Mouse (Mus musculus): ENCODE measurements around the gene Trim14.
A peak's percentile ranks its signal among the peaks of the same experiment; 100 is the strongest.
"Not testable (repeated sequence)": the region's sequence is repeated elsewhere in the genome, so short reads cannot be mapped to it uniquely, and the experiment has no call there.

Gene Trim14

DNA sequence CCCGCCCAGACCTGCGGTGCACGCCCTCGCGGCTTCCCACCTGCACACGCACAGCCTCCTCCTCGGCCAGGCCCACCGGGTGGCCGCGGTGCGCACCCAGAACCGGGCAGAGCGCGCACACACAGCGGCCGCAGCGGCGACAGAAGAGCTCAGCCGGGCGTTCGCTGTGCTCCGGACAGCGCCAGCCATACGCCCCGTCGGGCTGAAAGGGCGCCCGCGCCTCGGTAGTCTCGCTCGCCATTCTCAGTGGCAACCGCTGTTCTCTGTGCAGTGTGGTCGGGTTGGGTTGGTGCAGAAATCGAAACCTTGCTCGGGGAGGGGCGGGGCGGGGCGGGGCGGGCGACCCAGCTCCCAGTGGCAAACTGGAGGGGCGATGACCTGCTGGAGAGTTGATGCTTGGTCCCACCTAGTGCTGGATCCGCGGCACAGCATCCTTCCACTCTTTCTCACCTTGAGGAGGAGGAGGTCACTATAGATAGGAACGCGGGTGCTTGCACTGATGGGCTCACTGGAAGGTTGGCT, at the start of gene Trim14:
Gene Trim14 (minus strand): TSS at position 302 of the 522 bp plus-strand sequence.
- peak; percentile 36 for DNase-seq (ENCODE audit: low read depth)

- no peak for DNase-seq (ENCODE audit: low read depth)
These were observed 49.3 kb upstream of the Trim14 start for GRCm38 (mm10) chr4:46585041-46585810.

- not testable (repeated sequence) for DNase-seq (ENCODE audit: low read depth)
These were observed 48.6 kb upstream of the Trim14 start for GRCm38 (mm10) chr4:46584536-46584935.

DNA sequence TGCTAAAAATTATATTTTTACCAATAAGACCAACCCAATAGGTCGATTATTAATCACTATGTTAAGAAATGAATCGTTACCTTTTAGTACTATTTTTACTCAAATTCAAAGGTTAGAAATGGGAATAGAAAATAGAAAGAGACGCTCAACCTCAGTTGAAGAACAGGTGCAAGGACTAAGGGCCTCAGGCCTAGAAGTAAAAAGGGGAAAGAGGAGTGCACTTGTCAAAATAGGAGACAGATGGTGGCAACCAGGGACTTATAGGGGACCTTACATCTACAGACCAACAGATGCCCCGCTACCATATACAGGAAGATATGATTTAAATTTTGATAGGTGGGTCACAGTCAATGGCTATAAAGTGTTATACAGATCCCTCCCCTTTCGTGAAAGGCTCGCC, 48.1 kb upstream of the Trim14 start:
- not testable (repeated sequence) for DNase-seq (ENCODE audit: low read depth)

GRCm38 (mm10) chr4:46582024-46582423, 46.1 kb upstream of the Trim14 start:
- DNase-seq (ENCODE audit: low read depth) = not testable (repeated sequence)

DNA sequence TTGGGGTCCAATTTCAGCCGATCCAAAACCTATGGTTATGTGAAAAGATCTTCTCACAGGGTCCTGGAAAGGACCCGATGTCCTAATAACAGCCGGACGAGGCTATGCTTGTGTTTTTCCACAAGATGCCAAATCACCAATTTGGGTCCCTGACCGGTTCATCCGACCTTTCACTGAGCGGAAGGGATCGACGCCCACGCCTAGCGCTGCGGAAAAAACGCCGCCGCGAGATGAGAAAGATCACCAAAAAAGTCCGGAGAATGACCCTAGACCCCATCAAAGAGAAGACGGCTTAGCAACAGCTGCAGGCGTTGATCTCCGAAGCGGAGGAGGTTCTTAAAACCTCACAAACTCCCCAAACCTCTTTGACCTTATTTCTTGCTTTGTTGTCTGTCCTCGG, 45.6 kb upstream of the Trim14 start:
- DNase-seq (ENCODE audit: low read depth) = not testable (repeated sequence)

DNA sequence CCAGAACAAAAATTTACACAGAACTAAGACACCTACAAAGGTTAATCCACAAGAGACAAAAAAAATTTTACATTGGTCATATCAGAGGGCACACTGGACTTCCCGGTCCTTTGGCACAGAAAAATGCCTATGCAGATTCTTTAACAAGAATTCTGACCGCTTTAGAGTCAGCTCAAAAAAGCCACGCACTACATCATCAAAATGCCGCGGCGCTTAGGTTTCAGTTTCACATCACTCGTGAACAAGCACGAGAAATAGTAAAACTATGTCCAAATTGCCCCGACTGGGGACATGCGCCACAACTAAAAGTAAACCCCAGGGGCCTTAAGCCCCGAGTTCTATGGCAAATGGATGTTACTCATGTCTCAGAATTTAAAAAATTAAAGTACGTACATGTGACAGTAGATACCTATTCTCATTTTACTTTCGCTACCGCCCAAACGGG, 44.9 kb upstream of the Trim14 start:
- not testable (repeated sequence) for DNase-seq (ENCODE audit: low read depth)

DNA sequence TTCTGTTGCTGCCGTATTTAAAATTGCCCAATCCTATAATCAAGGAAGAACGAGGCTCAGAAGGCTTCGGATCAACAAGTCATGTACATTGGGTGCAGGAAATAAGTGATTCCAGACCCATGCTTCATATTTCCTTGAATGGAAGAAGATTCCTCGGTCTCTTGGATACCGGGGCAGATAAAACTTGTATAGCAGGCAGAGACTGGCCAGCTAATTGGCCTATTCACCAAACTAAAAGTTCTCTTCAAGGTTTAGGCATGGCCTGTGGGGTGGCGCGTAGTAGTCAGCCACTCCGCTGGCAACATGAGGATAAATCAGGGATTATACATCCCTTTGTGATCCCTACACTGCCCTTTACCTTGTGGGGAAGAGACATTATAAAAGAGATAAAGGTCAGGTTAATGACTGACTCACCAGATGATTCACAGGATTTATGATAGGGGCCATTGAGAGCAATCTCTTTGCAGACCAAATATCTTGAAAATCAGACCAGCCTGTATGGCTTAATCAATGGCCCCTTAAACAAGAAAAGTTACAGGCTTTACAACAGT, 42.9 kb upstream of the Trim14 start:
- not testable (repeated sequence) for DNase-seq (ENCODE audit: low read depth)

DNA sequence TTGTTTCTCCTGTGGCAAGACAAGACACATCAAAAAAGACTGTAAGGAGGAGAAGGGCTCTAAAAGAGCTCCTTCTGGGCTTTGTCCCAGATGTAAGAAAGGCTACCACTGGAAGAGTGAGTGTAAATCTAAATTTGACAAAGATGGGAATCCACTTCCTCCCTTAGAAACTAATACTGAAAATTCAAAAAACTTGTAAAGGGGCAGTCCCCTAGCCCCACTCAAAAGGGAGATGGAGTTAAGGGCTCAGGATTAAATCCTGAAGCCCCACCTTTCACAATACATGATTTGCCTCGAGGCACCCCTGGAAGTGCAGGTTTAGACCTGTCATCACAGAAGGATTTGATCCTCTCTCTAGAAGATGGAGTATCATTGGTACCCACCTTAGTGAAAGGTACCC, 42.3 kb upstream of the Trim14 start:
- DNase-seq (ENCODE audit: low read depth) = no peak

DNA sequence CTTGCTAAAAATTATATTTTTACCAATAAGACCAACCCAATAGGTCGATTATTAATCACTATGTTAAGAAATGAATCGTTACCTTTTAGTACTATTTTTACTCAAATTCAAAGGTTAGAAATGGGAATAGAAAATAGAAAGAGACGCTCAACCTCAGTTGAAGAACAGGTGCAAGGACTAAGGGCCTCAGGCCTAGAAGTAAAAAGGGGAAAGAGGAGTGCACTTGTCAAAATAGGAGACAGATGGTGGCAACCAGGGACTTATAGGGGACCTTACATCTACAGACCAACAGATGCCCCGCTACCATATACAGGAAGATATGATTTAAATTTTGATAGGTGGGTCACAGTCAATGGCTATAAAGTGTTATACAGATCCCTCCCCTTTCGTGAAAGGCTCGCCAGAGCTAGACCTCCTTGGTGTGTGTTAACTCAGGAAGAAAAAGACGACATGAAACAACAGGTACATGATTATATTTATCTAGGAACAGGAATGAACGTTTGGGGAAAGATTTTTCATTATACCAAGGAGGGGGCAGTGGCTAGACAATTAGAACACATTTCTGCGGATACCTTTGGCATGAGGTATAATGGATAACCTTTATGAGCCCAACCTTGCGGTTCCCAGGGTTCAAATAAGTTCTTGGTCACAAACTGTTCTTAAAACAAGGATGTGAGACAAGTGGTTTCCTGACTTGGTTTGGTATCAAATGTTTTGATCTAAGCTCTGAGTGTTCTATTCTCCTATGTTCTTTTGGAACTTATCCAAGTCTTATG, 39.8 kb upstream of the Trim14 start:
- DNase-seq (ENCODE audit: low read depth) = not testable (repeated sequence)

DNA sequence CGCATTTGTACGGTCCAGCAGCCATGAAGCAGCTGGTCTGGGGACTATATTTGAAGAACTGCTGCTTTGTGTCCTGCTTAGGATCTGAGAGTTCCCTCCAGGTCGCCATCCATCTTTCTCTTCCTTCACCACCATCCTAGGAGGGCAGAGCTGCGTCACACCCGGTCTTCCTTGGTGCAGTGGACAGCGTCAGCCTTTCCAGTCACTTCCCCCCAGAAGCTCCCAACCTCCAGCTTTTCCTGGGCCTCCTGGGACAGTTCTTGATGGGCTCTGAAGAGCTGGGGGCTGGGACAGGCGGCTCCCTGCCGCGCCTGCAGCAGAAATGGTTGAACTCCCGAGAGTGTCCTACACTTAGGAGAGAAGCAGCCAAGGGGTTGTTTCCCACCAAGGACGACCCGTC, 38.9 kb upstream of the Trim14 start:
- DNase-seq (ENCODE audit: low read depth) = no peak

GRCm38 (mm10) chr4:46574024-46574753, 38.2 kb upstream of the Trim14 start:
- no peak for DNase-seq (ENCODE audit: low read depth)

- no peak for DNase-seq (ENCODE audit: low read depth)
These were observed 36.7 kb upstream of the Trim14 start for GRCm38 (mm10) chr4:46572616-46573015.

GRCm38 (mm10) chr4:46571744-46572143, 35.8 kb upstream of the Trim14 start:
- DNase-seq (ENCODE audit: low read depth) = no peak

DNA sequence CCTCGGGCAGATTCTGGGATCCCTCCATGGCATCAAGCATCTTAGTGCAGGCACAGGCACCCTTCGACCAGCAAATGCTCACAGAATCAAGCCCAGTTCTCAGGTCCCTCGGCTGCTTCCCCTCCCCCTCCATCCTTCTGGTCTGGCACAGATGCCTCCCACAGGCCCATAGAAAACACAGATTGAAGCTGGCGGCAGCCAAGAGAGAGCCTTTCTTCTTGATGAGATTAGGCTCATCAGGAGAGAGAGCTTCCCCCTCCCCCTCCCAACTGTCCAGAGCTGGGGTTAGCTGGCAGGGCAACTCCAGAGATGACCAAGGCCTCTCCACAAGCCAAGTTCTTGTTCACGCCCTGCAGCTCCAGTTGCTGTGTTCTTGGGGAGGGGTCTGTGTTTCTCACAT, 33.7 kb upstream of the Trim14 start:
- no peak for DNase-seq (ENCODE audit: low read depth)

DNA sequence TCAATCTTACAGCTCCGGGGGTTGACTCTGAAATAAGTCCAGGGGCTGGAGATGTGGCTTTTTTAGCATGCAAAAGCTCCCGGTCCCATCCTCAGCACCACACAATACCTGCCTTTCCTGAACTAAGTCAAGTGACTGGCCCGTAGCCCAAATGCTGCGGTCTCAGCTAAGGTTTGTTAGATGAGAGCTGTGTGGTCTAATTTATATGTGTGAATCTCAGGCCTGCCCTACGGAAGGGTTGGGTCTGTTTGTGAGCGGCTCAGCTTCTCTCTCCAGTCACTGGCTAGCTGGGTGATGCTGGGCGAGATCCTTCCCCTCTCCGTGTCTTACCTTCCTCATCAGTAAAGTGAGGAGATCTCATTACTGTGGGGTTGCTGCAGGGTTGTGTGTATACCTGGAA, 32.2 kb upstream of the Trim14 start:
- no peak for DNase-seq (ENCODE audit: low read depth)

GRCm38 (mm10) chr4:46566931-46567671, 31.2 kb upstream of the Trim14 start:
- DNase-seq (ENCODE audit: low read depth) = no peak

GRCm38 (mm10) chr4:46565393-46565955, 29.5 kb upstream of the Trim14 start:
- DNase-seq (ENCODE audit: low read depth) = no peak

GRCm38 (mm10) chr4:46564247-46564646, 28.3 kb upstream of the Trim14 start:
- no peak for DNase-seq (ENCODE audit: low read depth)

DNA sequence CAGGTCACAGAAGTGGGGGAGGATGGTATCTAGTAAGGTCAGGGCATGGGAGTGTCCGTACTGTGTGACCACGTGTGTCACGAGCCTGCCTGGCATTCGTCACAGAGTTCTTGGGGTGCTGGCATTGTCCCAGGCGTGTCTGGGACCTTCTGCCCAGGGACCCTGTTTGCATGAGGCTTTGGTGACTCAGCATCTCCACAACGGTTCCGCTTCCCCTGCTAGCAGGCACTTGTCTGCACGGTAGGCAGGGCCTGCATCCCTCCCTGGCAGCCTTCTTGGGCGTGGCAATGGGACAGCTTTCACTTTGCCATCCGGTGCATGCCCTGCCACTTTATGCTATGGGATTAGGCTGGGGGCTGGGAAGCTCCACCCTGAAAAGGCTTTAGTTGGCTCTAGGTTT, 27.9 kb upstream of the Trim14 start:
- peak; percentile 22 for DNase-seq (ENCODE audit: low read depth)

- DNase-seq (ENCODE audit: low read depth) = no peak
These were observed 26.9 kb upstream of the Trim14 start for GRCm38 (mm10) chr4:46562841-46563240.
